Mouse (Mus musculus): ENCODE measurements at regions not wholly inside any gene's neighbourhood (a gene's known extent, or its start where the extent isn't known, plus 50 kb on each side); places are given as distances from the start of the nearest gene placed in this dataset.

- no peak for DNase-seq
Measured at GRCm38 (mm10) chr5:101120509-101121201, 275.1 kb downstream of the Gpat3 start.

GRCm38 (mm10) chr5:101112151-101112769, 266.7 kb downstream of the Gpat3 start:
- no peak for DNase-seq

GRCm38 (mm10) chr5:101111619-101112018, 266.1 kb downstream of the Gpat3 start:
- no peak for DNase-seq

GRCm38 (mm10) chr5:101100975-101101699, 255.6 kb downstream of the Gpat3 start:
- DNase-seq: no peak

GRCm38 (mm10) chr5:101091027-101091598, 245.6 kb downstream of the Gpat3 start:
- DNase-seq: peak; percentile 29

- no peak for DNase-seq
Measured at GRCm38 (mm10) chr5:101090415-101091026, 245.0 kb downstream of the Gpat3 start.

- DNase-seq: no peak
Measured at GRCm38 (mm10) chr5:101085199-101085598, 239.7 kb downstream of the Gpat3 start.

- DNase-seq: no peak
Measured at GRCm38 (mm10) chr5:101082611-101083010, 237.1 kb downstream of the Gpat3 start.

GRCm38 (mm10) chr5:101064308-101064707, 218.8 kb downstream of the Gpat3 start:
- DNase-seq: no peak

GRCm38 (mm10) chr5:101063254-101063653, 217.7 kb downstream of the Gpat3 start:
- DNase-seq: no peak

GRCm38 (mm10) chr5:101051591-101051990, 206.1 kb downstream of the Gpat3 start:
- DNase-seq: no peak

GRCm38 (mm10) chr5:101040488-101040887, 195.0 kb downstream of the Gpat3 start:
- no peak for DNase-seq

- no peak for DNase-seq
Measured at GRCm38 (mm10) chr5:101032968-101033367, 187.5 kb downstream of the Gpat3 start.

GRCm38 (mm10) chr5:101032147-101032900, 186.8 kb downstream of the Gpat3 start:
- no peak for DNase-seq

- no peak for DNase-seq
Measured at GRCm38 (mm10) chr5:101024796-101025195, 179.3 kb downstream of the Gpat3 start.

- DNase-seq: peak; percentile 21
Measured at GRCm38 (mm10) chr5:101023784-101024183, 178.3 kb downstream of the Gpat3 start.

- peak; percentile 86 for DNase-seq
Measured at GRCm38 (mm10) chr5:101020784-101021183, 175.3 kb downstream of the Gpat3 start.

GRCm38 (mm10) chr5:101013844-101014243, 168.3 kb downstream of the Gpat3 start:
- no peak for DNase-seq

GRCm38 (mm10) chr5:101005216-101005615, 159.7 kb downstream of the Gpat3 start:
- DNase-seq: no peak

- DNase-seq: no peak
Measured at GRCm38 (mm10) chr5:101000436-101000835, 154.9 kb downstream of the Gpat3 start.

- DNase-seq: no peak
Measured at GRCm38 (mm10) chr5:100992365-100992764, 146.9 kb downstream of the Gpat3 start.

- DNase-seq: peak; percentile 60
Measured at GRCm38 (mm10) chr5:100991626-100992025, 146.1 kb downstream of the Gpat3 start.

Data from right cerebral cortex, postnatal 4 days (tissue).